Mouse (Mus musculus) intestine, embryonic 14.5 days (tissue): ENCODE measurements around the gene 9930111J21Rik1. TPM values are rescaled to one million over a fixed set of nuclear protein-coding genes. Genes with fewer than 3 reads are reported as not detected.
"Not testable (repeated sequence)": the region's sequence is repeated elsewhere in the genome, so short reads cannot be mapped to it uniquely, and the experiment has no call there.

ENCODE experiments used
- ATAC-seq: fragments of 200-750 bp; cut with Nextera tagmentation; replicated peaks from 2 replicates; pipeline ENCODE4 v1.8.0; 2017; ENCODE audit warnings: low read depth, moderate number of reproducible peaks, moderate TSS enrichment, moderate library complexity; ENCODE audit not compliant: low FRiP score, low TSS enrichment
- DNase-seq: peaks from one replicate; pipeline ENCODE4 v3.0.0-alpha.2; 2018; ENCODE audit warnings: low spot score
- H3K27ac ChIP-seq: fragments of 300-500 bp; sonication (generic); 2 replicates; pipeline ENCODE4 v1.5.1; 2014; ENCODE audit warnings: low read depth, mild to moderate bottlenecking, control low read depth
- H3K27me3 ChIP-seq: fragments of 300-500 bp; sonication (generic); replicated peaks from 2 replicates; pipeline ENCODE4 v1.6.1; 2014; ENCODE audit warnings: low read length, control low read depth; ENCODE audit not compliant: control insufficient read depth, insufficient read depth
- H3K36me3 ChIP-seq: fragments of 300-500 bp; sonication (generic); 2 replicates; pipeline ENCODE4 v1.6.1; 2014; ENCODE audit warnings: low read length, control low read depth; ENCODE audit not compliant: control insufficient read depth, insufficient read depth
- H3K4me1 ChIP-seq: fragments of 300-500 bp; sonication (generic); replicated peaks from 2 replicates; pipeline ENCODE4 v1.6.1; 2014; ENCODE audit warnings: low read length, control low read depth, mixed read lengths; ENCODE audit not compliant: control insufficient read depth, insufficient read depth
- H3K4me2 ChIP-seq: fragments of 300-500 bp; sonication (generic); 2 replicates; pipeline ENCODE4 v1.6.1; 2014; ENCODE audit warnings: low read length
- H3K4me3 ChIP-seq: fragments of 300-500 bp; sonication (generic); 2 replicates; pipeline ENCODE4 v1.5.1; 2014; ENCODE audit warnings: low read depth, low read length, control low read depth, mixed read lengths
- H3K9ac ChIP-seq: fragments of 300-500 bp; sonication (generic); 2 replicates; pipeline ENCODE4 v1.6.1; 2014; ENCODE audit warnings: mild to moderate bottlenecking, low read length
- H3K9me3 ChIP-seq: fragments of 300-500 bp; sonication (generic); 2 replicates; pipeline ENCODE4 v1.6.1; 2016; ENCODE audit warnings: low read length, control low read depth; ENCODE audit not compliant: control insufficient read depth
- WGBS: fragments of 180-500 bp; shearing (Covaris S2); extraction: QIAGEN DNeasy Blood & Tissue Kit; methylation state at CpG from one replicate; pipeline ENCODE4 v1.1.7; 2014; 5-methylcytosine and 5-hydroxymethylcytosine counted together
- polyA plus RNA-seq: library from polyadenylated mRNA; unstranded; fragments of >200 nt; fragmentation: Nextera tagmentation; extraction: Ambion mirVana; gene quantifications from 2 replicates; pipeline ENCODE4 v1.2.1, GENCODE M21; 2014

The 9930111J21Rik1 gene
- polyA plus RNA-seq, 1 experiment from 2014 or later, result 0.58 TPM

GRCm38 (mm10) chr11:48900654-48901566 lies 78.3 kb downstream of the 9930111J21Rik1 start:
- not testable (repeated sequence) for H3K9ac ChIP-seq, H3K9me3 ChIP-seq, H3K4me2 ChIP-seq, H3K4me1 ChIP-seq, DNase-seq, H3K4me3 ChIP-seq, ATAC-seq, H3K27me3 ChIP-seq, H3K27ac ChIP-seq, H3K36me3 ChIP-seq
- 82% methylated on average over 6 of the region's 6 CpGs for WGBS

GRCm38 (mm10) chr11:48898812-48899431 lies 80.3 kb downstream of the 9930111J21Rik1 start:
- no peaks in the 10 kb centered on the region for H3K9me3 ChIP-seq
- DNase-seq (no peak), ATAC-seq (no peak)
- WGBS, result 72% methylated on average over 2 of the region's 2 CpGs
- no peak overlapping the region for H3K9ac ChIP-seq
- H3K27me3 ChIP-seq, result no peaks in the 10 kb centered on the region
- H3K36me3 ChIP-seq, result no peaks in the 10 kb centered on the region
- H3K27ac ChIP-seq, result no peak overlapping the region
- no peaks in the 10 kb centered on the region for H3K4me1 ChIP-seq
- H3K4me3 ChIP-seq, result no peak overlapping the region
- no peak overlapping the region for H3K4me2 ChIP-seq

Other genes with a start within 250 kb of the 9930111J21Rik1 start
- gene Rack1, start 179.1 kb downstream of the 9930111J21Rik1 start, polyA plus RNA-seq, result 1,049 and 1,145 TPM in 2 replicates
- 5.0 and 6.2 TPM in 2 replicates for gene Trim41, start 162.0 kb downstream of the 9930111J21Rik1 start, polyA plus RNA-seq
- 1.4 and 1.5 TPM in 2 replicates for gene Trim7, start 153.3 kb downstream of the 9930111J21Rik1 start, polyA plus RNA-seq
- 3.9 and 4.1 TPM in 2 replicates for gene Gm12184, start 152.7 kb downstream of the 9930111J21Rik1 start, polyA plus RNA-seq
- 14.7 and 16.2 TPM in 2 replicates for gene Irgm1, start 107.7 kb downstream of the 9930111J21Rik1 start, polyA plus RNA-seq
- gene Gm5431, start 77.2 kb downstream of the 9930111J21Rik1 start, polyA plus RNA-seq, result 0.12 and 0.30 TPM in 2 replicates
- 3.0 and 3.2 TPM in 2 replicates for gene Psme2b, start 33.2 kb downstream of the 9930111J21Rik1 start, polyA plus RNA-seq
- gene Olfr56, start 509 bp downstream of the 9930111J21Rik1 start, polyA plus RNA-seq, result not detected in 2 replicates
- gene Gm12185, start 12.8 kb upstream of the 9930111J21Rik1 start, polyA plus RNA-seq, result 0.07 TPM in 1 of 2 replicates, not detected in the other
- gene Tgtp1, start 14.8 kb upstream of the 9930111J21Rik1 start, polyA plus RNA-seq, result 2.5 and 3.6 TPM in 2 replicates
- gene 9930111J21Rik2, start 71.8 kb upstream of the 9930111J21Rik1 start, polyA plus RNA-seq, result 0.45 and 0.50 TPM in 2 replicates
- gene Tgtp2, start 84.8 kb upstream of the 9930111J21Rik1 start, polyA plus RNA-seq, result 0.27 and 1.2 TPM in 2 replicates
- gene Ifi47, start 97.2 kb upstream of the 9930111J21Rik1 start, polyA plus RNA-seq, result 2.1 and 3.4 TPM in 2 replicates
- not detected in 2 replicates for gene Olfr1396, start 135.5 kb upstream of the 9930111J21Rik1 start, polyA plus RNA-seq
- gene Olfr1395, start 162.9 kb upstream of the 9930111J21Rik1 start, polyA plus RNA-seq, result not detected in 2 replicates
- gene Olfr1394, start 175.0 kb upstream of the 9930111J21Rik1 start, polyA plus RNA-seq, result not detected in 2 replicates
- 1.8 and 3.0 TPM in 2 replicates for gene Btnl9, start 207.8 kb upstream of the 9930111J21Rik1 start, polyA plus RNA-seq
- gene Zfp62, start 223.9 kb upstream of the 9930111J21Rik1 start, polyA plus RNA-seq, result 34.5 and 39.6 TPM in 2 replicates